Mouse (Mus musculus) natural killer cell, adult 2 months (primary cell): Measurements from ENCODE around the gene Cct4.
A peak's percentile ranks its signal among the peaks of the same experiment; 100 is the strongest.

Experiments used
- DNase-seq, 2 experiments: peaks; one replicate each; pipeline ENCODE4 v3.0.0; 2022; ENCODE audit warnings: low spot score in 2 of 2

Gene Cct4

GRCm38 (mm10) chr11:22990393-22991126, at the start of gene Cct4:
Gene Cct4 (plus strand): TSS chr11:22990519.
- DNase-seq, result peak; percentile 88 to 89

GRCm38 (mm10) chr11:22949101-22949500, 41.2 kb upstream of the Cct4 start:
- DNase-seq, result no peak

- DNase-seq, result no peak
These were observed 40.2 kb upstream of the Cct4 start for GRCm38 (mm10) chr11:22950131-22950530.

GRCm38 (mm10) chr11:22952668-22953067, 37.7 kb upstream of the Cct4 start:
- DNase-seq, result no peak

- DNase-seq, result no peak
These were observed 34.0 kb upstream of the Cct4 start for GRCm38 (mm10) chr11:22956346-22956745.

- peak in 1 of 2 experiments; percentile 28 for DNase-seq
These were observed 33.5 kb upstream of the Cct4 start for GRCm38 (mm10) chr11:22956830-22957229.

- DNase-seq, result peak in 1 of 2 experiments; percentile 15
These were observed 32.4 kb upstream of the Cct4 start for GRCm38 (mm10) chr11:22957791-22958374.

GRCm38 (mm10) chr11:22962101-22962500, 28.2 kb upstream of the Cct4 start:
- DNase-seq, result no peak

- DNase-seq, result no peak
These were observed 25.9 kb upstream of the Cct4 start for GRCm38 (mm10) chr11:22964401-22964800.

GRCm38 (mm10) chr11:22965503-22965902, 24.8 kb upstream of the Cct4 start:
- DNase-seq, result peak in 1 of 2 experiments; percentile 22

GRCm38 (mm10) chr11:22969486-22969885, 20.8 kb upstream of the Cct4 start:
- no peak for DNase-seq

- DNase-seq, result no peak
These were observed 19.8 kb upstream of the Cct4 start for GRCm38 (mm10) chr11:22970546-22970945.

- peak; percentile 44 to 57 for DNase-seq
These were observed 18.2 kb upstream of the Cct4 start, which contains the start of gene Zrsr1 for GRCm38 (mm10) chr11:22971835-22972709. Gene Zrsr1 (plus strand): TSS chr11:22972005.

- DNase-seq, result peak; percentile 82
These were observed 17.4 kb upstream of the Cct4 start for GRCm38 (mm10) chr11:22972746-22973526.

- DNase-seq, result no peak
These were observed 16.7 kb upstream of the Cct4 start for GRCm38 (mm10) chr11:22973599-22973998.

GRCm38 (mm10) chr11:22978215-22978614, 12.1 kb upstream of the Cct4 start:
- no peak for DNase-seq

- DNase-seq, result no peak
These were observed 11.6 kb upstream of the Cct4 start for GRCm38 (mm10) chr11:22978711-22979110.

- DNase-seq, result no peak
These were observed 11.1 kb upstream of the Cct4 start for GRCm38 (mm10) chr11:22979221-22979620.

- DNase-seq, result no peak
These were observed 9.3 kb upstream of the Cct4 start for GRCm38 (mm10) chr11:22981041-22981440.

GRCm38 (mm10) chr11:22981543-22981950, 8.8 kb upstream of the Cct4 start:
- DNase-seq, result no peak

- peak; percentile 93 to 95 for DNase-seq
These were observed 8.1 kb upstream of the Cct4 start, which contains the start of the genes Gm28048 and Commd1 for GRCm38 (mm10) chr11:22981984-22982757. Gene Gm28048 (minus strand): TSS chr11:22982090. Gene Commd1 (minus strand): TSS chr11:22982382.
